Mouse (Mus musculus): ENCODE measurements around the gene Zfp61. TPM values are rescaled to one million over a fixed set of nuclear protein-coding genes. Genes with fewer than 3 reads are reported as not detected.
A peak's percentile ranks its signal among the peaks of the same experiment; 100 is the strongest.

Zfp61 gene
- total RNA-seq (2017): 23.2 and 24.6 TPM in 2 replicates

- ATAC-seq (replicated peaks in 1 of 2; ENCODE audit: insufficient read depth in 1 of 2, low FRiP score in 2 of 2, low TSS enrichment in 1 of 2, low read depth in 1 of 2, poor library complexity in 2 of 2, severe bottlenecking in 2 of 2): peak; percentile 60 to 77
These were observed at the start of gene Zfp61 for GRCm38 (mm10) chr7:24300771-24301282. Zfp61 (minus strand) TSS chr7:24301232.

GRCm38 (mm10) chr7:24348896-24349295 is 47.9 kb upstream of the Zfp61 start, which contains the start of gene Lypd5:
Lypd5 (plus strand) TSS chr7:24349196.
- no peak for ATAC-seq (replicated peaks in 1 of 2; ENCODE audit: insufficient read depth in 1 of 2, low FRiP score in 2 of 2, low TSS enrichment in 1 of 2, low read depth in 1 of 2, poor library complexity in 2 of 2, severe bottlenecking in 2 of 2)

- ATAC-seq (replicated peaks in 1 of 2; ENCODE audit: insufficient read depth in 1 of 2, low FRiP score in 2 of 2, low TSS enrichment in 1 of 2, low read depth in 1 of 2, poor library complexity in 2 of 2, severe bottlenecking in 2 of 2): no peak
These were observed 45.4 kb upstream of the Zfp61 start for GRCm38 (mm10) chr7:24346444-24346843.

- ATAC-seq (replicated peaks in 1 of 2; ENCODE audit: insufficient read depth in 1 of 2, low FRiP score in 2 of 2, low TSS enrichment in 1 of 2, low read depth in 1 of 2, poor library complexity in 2 of 2, severe bottlenecking in 2 of 2): no peak
These were observed 42.8 kb upstream of the Zfp61 start for GRCm38 (mm10) chr7:24343701-24344272.

- ATAC-seq (replicated peaks in 1 of 2; ENCODE audit: insufficient read depth in 1 of 2, low FRiP score in 2 of 2, low TSS enrichment in 1 of 2, low read depth in 1 of 2, poor library complexity in 2 of 2, severe bottlenecking in 2 of 2): no peak
These were observed 37.2 kb upstream of the Zfp61 start for GRCm38 (mm10) chr7:24338241-24338640.

GRCm38 (mm10) chr7:24335699-24336309 is 34.8 kb upstream of the Zfp61 start:
- peak; percentile 49; a peak in 1 of 4 replicates for ATAC-seq (replicated peaks in 1 of 2; ENCODE audit: insufficient read depth in 1 of 2, low FRiP score in 2 of 2, low TSS enrichment in 1 of 2, low read depth in 1 of 2, poor library complexity in 2 of 2, severe bottlenecking in 2 of 2)

GRCm38 (mm10) chr7:24333304-24333986 is 32.4 kb upstream of the Zfp61 start, which contains the start of gene Tescl:
Tescl (minus strand) TSS chr7:24333936.
- peak in 1 of 2 experiments; percentile 54; a peak in 2 of 4 replicates for ATAC-seq (replicated peaks in 1 of 2; ENCODE audit: insufficient read depth in 1 of 2, low FRiP score in 2 of 2, low TSS enrichment in 1 of 2, low read depth in 1 of 2, poor library complexity in 2 of 2, severe bottlenecking in 2 of 2)

GRCm38 (mm10) chr7:24327281-24327975 is 26.4 kb upstream of the Zfp61 start:
- ATAC-seq (replicated peaks in 1 of 2; ENCODE audit: insufficient read depth in 1 of 2, low FRiP score in 2 of 2, low TSS enrichment in 1 of 2, low read depth in 1 of 2, poor library complexity in 2 of 2, severe bottlenecking in 2 of 2): no peak

GRCm38 (mm10) chr7:24326273-24327135 is 25.5 kb upstream of the Zfp61 start:
- ATAC-seq (replicated peaks in 1 of 2; ENCODE audit: insufficient read depth in 1 of 2, low FRiP score in 2 of 2, low TSS enrichment in 1 of 2, low read depth in 1 of 2, poor library complexity in 2 of 2, severe bottlenecking in 2 of 2): no peak

- no peak for ATAC-seq (replicated peaks in 1 of 2; ENCODE audit: insufficient read depth in 1 of 2, low FRiP score in 2 of 2, low TSS enrichment in 1 of 2, low read depth in 1 of 2, poor library complexity in 2 of 2, severe bottlenecking in 2 of 2)
These were observed 24.7 kb upstream of the Zfp61 start for GRCm38 (mm10) chr7:24325675-24326128.

GRCm38 (mm10) chr7:24325197-24325596 is 24.2 kb upstream of the Zfp61 start:
- ATAC-seq (replicated peaks in 1 of 2; ENCODE audit: insufficient read depth in 1 of 2, low FRiP score in 2 of 2, low TSS enrichment in 1 of 2, low read depth in 1 of 2, poor library complexity in 2 of 2, severe bottlenecking in 2 of 2): no peak

- ATAC-seq (replicated peaks in 1 of 2; ENCODE audit: insufficient read depth in 1 of 2, low FRiP score in 2 of 2, low TSS enrichment in 1 of 2, low read depth in 1 of 2, poor library complexity in 2 of 2, severe bottlenecking in 2 of 2): peak in 1 of 2 experiments; percentile 57; a peak in 1 of 4 replicates
These were observed 21.6 kb upstream of the Zfp61 start for GRCm38 (mm10) chr7:24322593-24322992.

GRCm38 (mm10) chr7:24318942-24319341 is 17.9 kb upstream of the Zfp61 start:
- no peak for ATAC-seq (replicated peaks in 1 of 2; ENCODE audit: insufficient read depth in 1 of 2, low FRiP score in 2 of 2, low TSS enrichment in 1 of 2, low read depth in 1 of 2, poor library complexity in 2 of 2, severe bottlenecking in 2 of 2)

- peak; percentile 91 to 94 for ATAC-seq (replicated peaks in 1 of 2; ENCODE audit: insufficient read depth in 1 of 2, low FRiP score in 2 of 2, low TSS enrichment in 1 of 2, low read depth in 1 of 2, poor library complexity in 2 of 2, severe bottlenecking in 2 of 2)
These were observed 15.6 kb upstream of the Zfp61 start, which contains the start of gene Zfp94 for GRCm38 (mm10) chr7:24316567-24317092. Zfp94 (minus strand) TSS chr7:24316666.

GRCm38 (mm10) chr7:24315726-24316566 is 14.9 kb upstream of the Zfp61 start:
- ATAC-seq (replicated peaks in 1 of 2; ENCODE audit: insufficient read depth in 1 of 2, low FRiP score in 2 of 2, low TSS enrichment in 1 of 2, low read depth in 1 of 2, poor library complexity in 2 of 2, severe bottlenecking in 2 of 2): peak; percentile 55 to 56; a peak in 3 of 4 replicates

Measured in hematopoietic stem cell, adult 5-6 weeks (primary cell).